Mouse (Mus musculus): ENCODE measurements around the gene Frmd4a.

DNA sequence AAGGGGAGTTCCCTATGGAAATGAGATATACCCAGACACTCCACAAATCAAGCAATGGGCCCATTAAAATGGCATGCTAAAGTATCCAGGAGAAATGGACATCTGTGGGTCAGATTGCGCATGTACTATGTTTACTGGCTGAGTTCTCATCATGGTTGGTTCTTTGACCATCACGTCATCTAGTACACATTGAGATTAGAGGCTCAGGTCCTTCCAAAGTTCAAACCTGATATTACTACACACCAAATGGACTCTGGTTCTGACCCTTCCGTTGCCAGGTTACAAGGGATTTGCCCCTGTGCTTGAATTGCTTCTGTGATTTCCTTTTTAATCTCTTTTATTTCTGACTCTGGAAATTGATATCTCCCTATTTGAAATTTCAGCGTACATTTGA, 137.1 kb downstream of the Frmd4a start:
- TF ChIP-seq CTCF (IDR thresholded peaks at IDR 0.05; ENCODE audit: control insufficient read depth, insufficient read depth, low read length): no peak
- no peak for TF ChIP-seq POLR2A (IDR thresholded peaks at IDR 0.05; ENCODE audit: borderline replicate concordance, control insufficient read depth, low read depth, low read length)

Measured in bone marrow, adult 2 months (tissue).